Mouse (Mus musculus) urinary bladder, postnatal 36 days (tissue): Measurements from ENCODE around the gene Cage1.

Experiments used
- DNase-seq, 2 experiments: peaks; one replicate each; pipeline ENCODE4 v3.0.0; 2022; ENCODE audit warnings: low spot score in 2 of 2, mixed read lengths in 1 of 2

Gene Cage1

GRCm38 (mm10) chr13:38010444-38010910 is 26.4 kb downstream of the Cage1 start:
- no peak for DNase-seq

GRCm38 (mm10) chr13:38009721-38010408 is 27.0 kb downstream of the Cage1 start:
- DNase-seq: no peak

- DNase-seq: no peak
Measured at GRCm38 (mm10) chr13:38007972-38008371, 28.9 kb downstream of the Cage1 start.

- no peak for DNase-seq
Measured at GRCm38 (mm10) chr13:38002461-38002860, 34.4 kb downstream of the Cage1 start.

- DNase-seq: no peak
Measured at GRCm38 (mm10) chr13:37999713-38000112, 37.2 kb downstream of the Cage1 start.

GRCm38 (mm10) chr13:37994405-37994749 is 42.5 kb downstream of the Cage1 start:
- DNase-seq: no peak

- peak; percentile 89 to 95 for DNase-seq
Measured at GRCm38 (mm10) chr13:37993704-37994404, 43.0 kb downstream of the Cage1 start, which contains the start of gene Ssr1. Gene Ssr1, minus strand, starts transcription at chr13:37994217.

GRCm38 (mm10) chr13:37993376-37993703 is 43.5 kb downstream of the Cage1 start:
- DNase-seq: no peak

GRCm38 (mm10) chr13:37992638-37993371 is 44.1 kb downstream of the Cage1 start:
- DNase-seq: no peak

- no peak for DNase-seq
Measured at GRCm38 (mm10) chr13:37989701-37990100, 47.2 kb downstream of the Cage1 start.

- no peak for DNase-seq
Measured at GRCm38 (mm10) chr13:37986166-37986565, 50.7 kb downstream of the Cage1 start.

- DNase-seq: no peak
Measured at GRCm38 (mm10) chr13:37981063-37981462, 55.8 kb downstream of the Cage1 start.

- no peak for DNase-seq
Measured at GRCm38 (mm10) chr13:37980346-37980745, 56.5 kb downstream of the Cage1 start.

GRCm38 (mm10) chr13:37979506-37979905 is 57.4 kb downstream of the Cage1 start:
- no peak for DNase-seq

GRCm38 (mm10) chr13:37974731-37975130 is 62.1 kb downstream of the Cage1 start:
- no peak for DNase-seq

GRCm38 (mm10) chr13:37974036-37974435 is 62.8 kb downstream of the Cage1 start:
- no peak for DNase-seq

GRCm38 (mm10) chr13:37970887-37971530 is 65.9 kb downstream of the Cage1 start:
- DNase-seq: no peak

GRCm38 (mm10) chr13:37969988-37970387 is 66.9 kb downstream of the Cage1 start:
- no peak for DNase-seq

- DNase-seq: peak; percentile 77 to 86
Measured at GRCm38 (mm10) chr13:37969337-37969736, 67.5 kb downstream of the Cage1 start.

GRCm38 (mm10) chr13:37967565-37967964 is 69.3 kb downstream of the Cage1 start:
- DNase-seq: no peak

- DNase-seq: no peak
Measured at GRCm38 (mm10) chr13:37967052-37967437, 69.8 kb downstream of the Cage1 start.
